Mouse (Mus musculus) cerebral cortex, adult 2 months (tissue): ENCODE results near the gene Uck1.

Source experiments
- WGBS: fragments of 180-500 bp; shearing (Covaris S2); methylation state at CpG from one replicate; pipeline ENCODE4 v1.1.7; 2018; 5-methylcytosine and 5-hydroxymethylcytosine counted together

Uck1 gene

DNA sequence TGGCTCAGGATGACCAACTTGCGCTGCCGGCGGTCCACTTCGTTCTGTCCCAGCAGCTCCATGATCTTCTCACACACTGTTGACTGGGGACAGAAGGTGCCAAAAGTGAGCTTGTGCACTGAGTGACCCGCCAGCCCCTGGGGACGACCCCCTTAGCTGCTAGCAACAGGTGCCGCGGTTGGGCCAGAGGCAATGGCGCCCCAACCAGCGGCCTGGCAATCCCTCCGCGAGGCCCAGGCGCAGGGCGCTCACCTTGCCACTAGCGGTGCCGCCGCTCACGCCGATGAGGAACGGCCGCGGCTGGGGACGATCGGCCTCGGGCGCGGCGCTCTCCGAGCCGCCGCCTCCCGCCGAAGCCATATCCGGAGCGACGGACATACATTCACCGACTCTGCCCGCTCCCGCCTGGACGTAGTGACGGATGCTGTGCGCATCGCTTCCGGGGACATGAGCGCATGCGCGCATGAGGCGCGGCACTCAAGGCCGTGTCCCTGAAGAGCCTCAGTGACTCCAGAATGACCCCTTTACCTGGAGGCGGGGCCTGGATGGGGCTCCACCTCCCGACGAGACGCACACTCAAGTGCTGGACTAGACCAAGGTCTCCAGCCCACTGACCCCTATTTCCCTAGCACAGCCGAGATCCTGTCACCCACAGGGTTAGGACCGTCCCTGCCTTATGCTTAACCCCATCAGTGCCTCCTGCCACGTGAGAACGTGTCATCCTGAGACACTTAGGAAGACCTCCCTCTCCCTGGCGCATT, at the start of gene Uck1:
Gene Uck1 (minus strand): TSS at position 503 of the 761 bp plus-strand sequence.
- under 1% methylated on average over 59 of the region's 59 CpGs for WGBS

GRCm38 (mm10) chr2:32308870-32309568, 49.1 kb upstream of the Uck1 start:
- WGBS = 75% methylated on average over 16 of the region's 16 CpGs

GRCm38 (mm10) chr2:32307941-32308760, 48.2 kb upstream of the Uck1 start:
- WGBS = 41% methylated on average over 8 of the region's 8 CpGs

DNA sequence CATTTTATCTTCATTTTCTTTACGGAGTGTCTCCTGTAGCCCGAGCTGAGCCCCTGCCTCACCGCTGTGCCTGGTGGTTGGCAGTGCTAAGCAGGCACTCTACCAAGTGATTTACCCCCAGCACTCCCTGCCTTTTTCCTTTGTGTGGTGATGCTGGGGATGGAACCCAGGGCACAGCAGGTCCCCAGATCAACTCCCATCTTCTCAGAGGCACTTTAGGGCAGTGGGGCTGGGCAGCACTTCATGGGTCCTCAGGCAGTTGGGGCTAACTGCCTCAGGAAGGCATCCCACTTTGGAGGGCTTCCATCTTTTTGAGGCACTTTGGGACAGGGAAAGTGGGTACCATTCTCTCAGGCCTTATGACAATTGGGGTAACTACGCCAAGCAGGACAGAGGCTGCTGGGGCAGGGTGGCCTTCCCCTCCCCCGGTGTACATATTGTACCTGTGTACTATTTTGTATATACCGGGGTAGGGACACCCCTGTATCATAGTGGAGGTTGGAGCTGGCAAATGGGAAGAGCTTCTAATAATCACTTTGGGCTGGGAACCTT, 47.4 kb upstream of the Uck1 start:
- WGBS = 60% methylated on average over 6 of the region's 6 CpGs

GRCm38 (mm10) chr2:32306176-32306575, 46.2 kb upstream of the Uck1 start:
- 78% methylated on average over 9 of the region's 9 CpGs for WGBS

GRCm38 (mm10) chr2:32305668-32306067, 45.7 kb upstream of the Uck1 start:
- WGBS = 78% methylated on average over 5 of the region's 5 CpGs

DNA sequence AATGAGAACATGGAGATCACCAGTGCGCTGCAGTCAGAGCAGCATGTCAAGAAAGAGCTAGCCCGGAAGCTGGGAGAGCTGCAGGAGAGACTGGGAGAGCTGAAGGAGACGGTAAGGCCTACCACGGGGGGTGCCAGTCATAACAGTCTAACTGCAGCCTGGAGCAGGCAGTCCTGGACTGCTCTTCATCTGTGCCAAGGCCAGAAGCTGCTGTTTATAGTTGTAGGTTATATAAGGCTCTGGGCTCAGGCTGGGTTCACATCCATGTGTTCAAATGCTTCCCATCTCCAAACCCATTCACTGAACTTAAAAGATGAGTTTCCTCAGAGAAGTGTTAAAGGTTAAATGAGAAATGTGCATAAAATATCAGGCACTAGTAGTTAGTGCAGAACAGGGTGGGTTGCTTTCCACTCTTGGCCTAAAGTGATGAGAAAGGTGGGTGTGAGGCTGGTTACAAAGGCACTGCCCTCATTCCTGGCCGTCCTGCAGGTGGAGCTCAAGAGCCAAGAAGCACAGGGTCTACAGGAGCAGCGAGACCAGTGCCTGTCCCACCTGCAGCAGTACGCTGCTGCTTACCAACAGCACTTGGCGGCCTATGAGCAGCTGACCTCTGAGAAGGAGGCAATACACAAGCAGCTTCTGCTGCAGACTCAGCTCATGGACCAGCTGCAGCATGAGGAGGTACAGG, 44.3 kb upstream of the Uck1 start:
- 41% methylated on average over 8 of the region's 8 CpGs for WGBS

- 91% methylated on average over 10 of the region's 10 CpGs for WGBS
Measured at GRCm38 (mm10) chr2:32302952-32303351, 43.0 kb upstream of the Uck1 start.

GRCm38 (mm10) chr2:32299469-32299868, 39.5 kb upstream of the Uck1 start:
- WGBS = 65% methylated on average over 4 of the region's 4 CpGs

DNA sequence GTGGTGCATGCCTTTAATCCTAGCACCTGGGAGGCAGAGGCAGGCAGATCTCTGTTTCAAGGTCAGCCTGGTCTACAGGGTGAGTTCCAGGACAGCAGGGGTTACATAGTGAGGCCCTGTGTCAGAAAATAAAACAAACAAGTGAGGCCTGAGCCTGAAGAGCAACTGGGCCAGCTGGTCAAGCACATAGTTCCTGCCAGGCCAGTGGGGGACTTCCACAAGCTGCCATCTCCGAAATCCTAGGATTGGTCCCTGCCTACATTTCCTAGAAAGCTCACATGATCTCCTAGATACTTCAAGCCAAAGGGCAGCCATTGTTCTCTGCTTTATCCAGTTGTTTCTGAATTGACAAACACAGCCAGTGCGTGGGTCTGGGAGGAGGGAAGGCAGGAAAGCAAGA, 35.9 kb upstream of the Uck1 start:
- WGBS = 62% methylated on average over 2 of the region's 2 CpGs

GRCm38 (mm10) chr2:32295285-32295684, 35.3 kb upstream of the Uck1 start:
- 90% methylated on average over 3 of the region's 3 CpGs for WGBS

DNA sequence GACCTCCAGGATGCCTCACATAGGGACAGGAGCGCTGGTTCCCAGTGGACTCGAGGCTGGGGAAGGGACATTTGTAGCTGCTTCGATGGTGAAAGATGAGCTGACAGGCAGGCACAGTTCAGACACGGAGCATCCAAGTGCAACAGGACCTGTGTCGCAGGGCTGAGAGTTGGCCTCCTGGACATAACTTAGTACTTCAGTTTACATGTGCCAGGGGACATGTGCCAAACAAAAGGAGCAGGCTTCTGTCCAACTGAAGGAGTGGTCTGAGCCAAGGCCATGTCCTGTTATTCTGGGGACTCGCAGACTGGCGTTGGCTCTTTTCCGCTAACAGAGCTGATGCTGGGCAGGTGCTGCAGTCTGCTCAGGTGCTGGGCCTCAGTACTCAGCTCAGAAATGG, 34.4 kb upstream of the Uck1 start:
- 69% methylated on average over 8 of the region's 8 CpGs for WGBS

- under 1% methylated on average over 29 of the region's 29 CpGs for WGBS
Measured at GRCm38 (mm10) chr2:32288371-32288931, 28.5 kb upstream of the Uck1 start.

DNA sequence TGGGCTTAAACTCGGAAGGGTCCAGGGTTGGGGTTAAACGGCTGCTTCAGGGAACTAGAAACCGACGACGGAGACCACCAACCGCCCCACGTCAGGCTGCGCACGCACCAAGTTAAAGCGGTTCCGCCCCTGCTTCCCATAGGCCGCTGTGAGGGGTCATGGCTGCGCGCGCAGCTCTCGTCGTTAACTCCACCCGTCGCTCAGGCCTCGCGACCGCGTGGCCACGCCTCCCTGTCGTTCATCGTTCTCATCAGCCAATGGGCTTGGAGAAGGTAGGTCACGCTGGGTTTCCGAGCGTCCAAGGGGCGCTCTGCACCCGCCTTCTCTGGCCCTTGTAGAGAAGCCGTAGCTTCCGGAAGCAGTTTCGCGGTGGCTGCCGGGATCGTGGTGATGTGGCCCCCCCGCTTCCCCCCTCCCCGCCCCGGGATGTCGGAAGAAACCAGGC, 28.0 kb upstream of the Uck1 start, which contains the start of gene Swi5:
Gene Swi5 (minus strand): TSS at position 153 of the 445 bp plus-strand sequence.
- 1% methylated on average over 41 of the region's 41 CpGs for WGBS

GRCm38 (mm10) chr2:32287334-32287840, 27.4 kb upstream of the Uck1 start, which contains the start of gene Golga2:
Golga2 (plus strand) TSS chr2:32287384.
- WGBS = under 1% methylated on average over 23 of the region's 23 CpGs

DNA sequence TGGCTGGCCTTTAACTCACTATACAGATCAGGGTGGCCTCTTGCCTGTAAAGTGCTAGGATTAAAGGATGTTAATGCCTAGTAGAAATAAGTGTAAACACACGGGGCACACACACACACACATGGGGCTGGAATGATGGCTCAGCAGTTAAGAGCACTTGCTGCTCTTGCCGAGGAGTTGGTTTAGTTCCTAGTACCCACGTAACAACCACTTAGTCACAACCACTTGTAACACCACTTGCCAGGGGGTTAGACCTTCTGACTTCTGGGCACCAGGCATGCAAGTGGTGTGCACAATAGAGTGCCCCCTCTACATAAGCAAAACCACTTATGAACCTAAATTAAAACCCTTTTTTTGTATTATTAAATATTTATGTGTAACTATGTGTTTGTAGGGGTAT, 24.0 kb upstream of the Uck1 start:
- 75% methylated on average over 3 of the region's 3 CpGs for WGBS

DNA sequence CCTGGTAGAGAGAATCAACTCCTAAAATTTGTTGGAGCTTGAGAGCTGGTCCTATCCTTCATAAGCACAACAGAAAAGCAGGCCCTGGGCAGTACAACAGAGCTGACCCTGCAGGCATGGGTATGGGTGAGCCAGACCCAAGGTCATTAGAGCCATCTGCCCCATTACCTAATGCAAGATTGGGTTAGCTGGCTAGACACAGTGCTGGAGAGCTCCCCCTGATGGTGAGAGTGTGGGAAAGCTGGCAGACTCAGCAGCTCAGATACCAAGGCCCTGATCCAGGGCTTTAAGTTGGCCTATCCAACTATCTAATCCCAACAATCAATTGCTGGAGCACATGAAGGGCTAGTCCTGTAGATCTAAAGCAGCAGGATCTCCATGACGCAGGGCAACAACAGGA, 22.8 kb upstream of the Uck1 start:
- WGBS = 82% methylated on average over 1 of the region's 1 CpGs

DNA sequence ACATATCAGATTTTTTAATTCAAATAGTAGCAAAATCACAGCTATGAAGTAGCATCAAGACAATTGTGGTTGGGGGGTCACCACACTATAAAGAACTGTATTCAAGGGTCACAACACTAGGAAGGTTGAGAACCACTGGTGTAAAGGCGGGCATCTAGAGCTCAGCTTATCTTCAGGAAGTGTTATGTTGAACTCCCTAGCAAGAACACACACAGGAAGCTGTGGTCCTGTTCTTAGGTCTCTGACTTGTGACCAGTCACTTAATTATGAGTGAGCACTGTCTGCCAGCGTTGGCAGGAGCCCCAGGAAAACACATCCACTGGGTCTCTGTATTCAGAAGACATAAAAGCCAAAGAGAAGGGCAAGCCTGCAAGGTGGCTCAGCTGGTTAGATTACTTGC, 22.3 kb upstream of the Uck1 start:
- 91% methylated on average over 2 of the region's 2 CpGs for WGBS

- WGBS = 66% methylated on average over 3 of the region's 3 CpGs
Measured at GRCm38 (mm10) chr2:32275823-32276222, 15.9 kb upstream of the Uck1 start.

DNA sequence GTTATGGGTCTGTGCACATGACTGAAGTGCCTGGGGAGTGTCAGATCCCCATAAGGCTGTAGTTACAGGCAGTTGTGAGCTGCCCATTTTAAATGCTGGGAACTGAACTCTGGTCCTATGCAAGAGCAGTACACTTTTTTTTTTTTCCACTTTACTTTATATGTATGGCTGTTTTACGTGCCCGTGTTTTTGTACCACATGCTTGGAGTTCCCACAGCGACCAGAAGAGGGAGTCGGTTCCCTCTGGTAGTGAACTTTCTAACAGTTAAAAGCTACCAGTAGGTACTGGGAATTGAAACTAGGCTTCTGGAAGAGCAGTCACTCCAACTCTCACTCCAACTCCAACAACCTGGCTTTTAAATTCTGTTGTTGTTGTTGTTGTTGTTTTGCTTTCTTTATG, 676 bp upstream of the Uck1 start:
- 23% methylated on average over 4 of the region's 4 CpGs for WGBS
